ENCODE assay signal across 15 mouse cellular contexts in genomic region chr11:115496559-115496958, GRCm38 (mm10). TPM values are rescaled to one million over a fixed set of nuclear protein-coding genes. Genes with fewer than 3 reads are reported as not detected.
"Had no signal": no experiment of that assay in that cellular context is flagged by ENCODE, and none has a peak within 500 bp of the region (broad histone marks: within the 10 kb centered on the region; RNA-seq: fewer than 3 reads in every experiment).

No protein-coding gene starts in this region.

RNA-seq across cellular contexts. Expression of gene Slc16a5, which starts 34.3 kb away (rescaled TPM):
- total RNA-seq: left cerebral cortex, adult 8-10 months; left cerebral cortex, postnatal 10 days; left cerebral cortex, postnatal 25 days; left cerebral cortex, postnatal 36 days; left cerebral cortex, postnatal 4 days; megakaryocyte progenitor cell, adult 5-6 weeks; megakaryocyte-erythroid progenitor cell, adult 5-6 weeks; midbrain, postnatal 0 days; monocyte, adult 5-6 weeks had no signal
- polyA plus RNA-seq: limb, embryonic 12.5 days; limb, embryonic 15.5 days; liver, embryonic 11.5 days; liver, embryonic 13.5 days; macrophage; midbrain, embryonic 11.5 days had no signal
